Mouse (Mus musculus) C2C12 (cell line): ENCODE results near the gene Scrn3. TPM values are rescaled to one million over a fixed set of nuclear protein-coding genes. Genes with fewer than 3 reads are reported as not detected.

Experiments
- H3K27me3 ChIP-seq: one replicate; pipeline ENCODE4 v1.6.1; 2011; ENCODE audit not compliant: control insufficient read depth, insufficient read depth, insufficient read length
- H3K36me3 ChIP-seq: one replicate; pipeline ENCODE4 v1.6.1; 2011; ENCODE audit not compliant: control insufficient read depth, insufficient read depth
- H3K4me3 ChIP-seq: one replicate; pipeline ENCODE4 v1.5.1; 2011; ENCODE audit warnings: mild to moderate bottlenecking, control low read depth; ENCODE audit not compliant: poor library complexity, insufficient read depth, severe bottlenecking
- H3K79me2 ChIP-seq: one replicate; pipeline ENCODE4 v1.6.1; 2011; ENCODE audit not compliant: control insufficient read depth, insufficient read depth
- H3K79me3 ChIP-seq: one replicate; pipeline ENCODE4 v1.6.1; 2011; ENCODE audit warnings: low read depth, control low read depth
- H3ac ChIP-seq: one replicate; pipeline ENCODE3; 2011; ENCODE audit warnings: low read depth; ENCODE audit not compliant: control insufficient read depth, insufficient read length
- CEBPB ChIP-seq: IDR thresholded peaks from one replicate; pipeline ENCODE4 v1.6.1; 2011; ENCODE audit warnings: low read depth, mild to moderate bottlenecking, control low read depth, moderate library complexity
- CTCF ChIP-seq: IDR thresholded peaks from one replicate; pipeline ENCODE4 v1.5.1; 2011; ENCODE audit not compliant: control insufficient read depth, insufficient read depth, insufficient read length
- FOSL1 ChIP-seq: IDR thresholded peaks from one replicate; pipeline ENCODE4 v1.8.0; 2011; ENCODE audit warnings: mild to moderate bottlenecking, low read length; ENCODE audit not compliant: poor library complexity, insufficient read depth, severe bottlenecking
- MAX ChIP-seq: IDR thresholded peaks from one replicate; pipeline ENCODE4 v1.6.1; 2011; ENCODE audit warnings: mild to moderate bottlenecking, control low read depth
- MYOD1 ChIP-seq: IDR thresholded peaks from one replicate; pipeline ENCODE4 v1.6.1; 2011; ENCODE audit warnings: low read depth; ENCODE audit not compliant: control insufficient read depth, insufficient read length
- MYOG ChIP-seq: IDR thresholded peaks from one replicate; pipeline ENCODE4 v1.6.1; 2011; ENCODE audit not compliant: control insufficient read depth, insufficient read length; ENCODE audit errors: extremely low read depth
- USF1 ChIP-seq: IDR thresholded peaks from one replicate; pipeline ENCODE4 v1.6.1; 2011; ENCODE audit warnings: low read depth, mild to moderate bottlenecking, control low read depth, moderate library complexity
- polyA plus RNA-seq: library from polyadenylated mRNA; unstranded; fragments of >200 nt; fragmentation: generic; extraction: Trizol; gene quantifications from one replicate; pipeline ENCODE4 v1.2.1, GENCODE M21; 2012; ENCODE audit warnings: missing spikeins

The Scrn3 gene
- polyA plus RNA-seq, 1 experiment: 7.0 TPM

DNA sequence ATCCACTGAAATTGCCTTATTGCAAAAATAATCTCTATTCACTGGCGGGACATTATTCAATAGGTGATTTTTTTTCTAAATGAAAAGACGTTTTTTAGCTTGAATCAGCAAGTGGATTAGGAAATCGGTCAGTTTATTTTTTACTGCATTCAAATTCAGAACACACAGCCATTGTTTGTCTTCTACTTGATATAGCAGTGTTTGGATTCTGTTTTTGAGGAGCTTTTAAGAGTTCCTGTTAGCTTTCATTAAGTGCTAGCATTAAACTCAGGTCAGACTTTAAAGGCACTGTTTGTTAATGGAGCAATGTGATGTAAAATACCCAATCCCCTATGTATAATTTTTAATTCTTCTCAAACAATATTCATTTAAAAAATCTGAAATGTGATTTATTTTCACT is 13.6 kb upstream of the Scrn3 start:
- Histone ChIP-seq H3K79me3 (no peaks in the 10 kb centered on the region), H3K27me3 (no peaks in the 10 kb centered on the region), H3K36me3 (peaks cover 10% of the 10 kb centered on the region), H3K79me2 (no peaks in the 10 kb centered on the region), H3K4me3 (no peak overlapping the region), H3ac (no peak overlapping the region)
- no peak for TF ChIP-seq CTCF
- no peak for TF ChIP-seq FOSL1
- no peak for TF ChIP-seq USF1
- no peak for TF ChIP-seq CEBPB
- TF ChIP-seq MAX: no peak
- TF ChIP-seq MYOD1: no peak
- TF ChIP-seq MYOG: no peak

DNA sequence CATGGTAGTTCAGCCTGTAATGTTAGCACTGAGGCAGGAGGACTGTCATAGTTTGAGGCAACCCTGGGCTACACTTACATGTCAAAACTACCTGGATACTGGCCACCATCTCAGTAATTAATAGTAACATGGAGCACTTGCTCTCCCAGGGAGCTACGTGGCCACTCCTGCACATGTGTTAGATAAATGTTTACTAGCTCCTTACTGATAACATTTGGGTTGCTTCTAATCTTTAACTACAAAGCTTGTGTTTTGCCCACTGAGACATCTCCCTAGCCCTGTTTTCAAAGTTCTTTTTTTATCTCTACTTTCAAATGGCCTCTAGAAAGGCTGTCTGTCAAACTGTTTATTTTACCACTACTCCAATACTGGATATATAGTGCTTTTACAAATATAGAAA is 10.4 kb upstream of the Scrn3 start:
- Histone ChIP-seq H3K27me3 (no peaks in the 10 kb centered on the region), H3K36me3 (peaks cover 36% of the 10 kb centered on the region), H3K79me2 (no peaks in the 10 kb centered on the region), H3K79me3 (no peaks in the 10 kb centered on the region), H3ac (no peak overlapping the region), H3K4me3 (no peak overlapping the region)
- TF ChIP-seq MYOG: no peak
- no peak for TF ChIP-seq CEBPB
- TF ChIP-seq MAX: no peak
- TF ChIP-seq CTCF: no peak
- no peak for TF ChIP-seq USF1
- no peak for TF ChIP-seq MYOD1
- no peak for TF ChIP-seq FOSL1

DNA sequence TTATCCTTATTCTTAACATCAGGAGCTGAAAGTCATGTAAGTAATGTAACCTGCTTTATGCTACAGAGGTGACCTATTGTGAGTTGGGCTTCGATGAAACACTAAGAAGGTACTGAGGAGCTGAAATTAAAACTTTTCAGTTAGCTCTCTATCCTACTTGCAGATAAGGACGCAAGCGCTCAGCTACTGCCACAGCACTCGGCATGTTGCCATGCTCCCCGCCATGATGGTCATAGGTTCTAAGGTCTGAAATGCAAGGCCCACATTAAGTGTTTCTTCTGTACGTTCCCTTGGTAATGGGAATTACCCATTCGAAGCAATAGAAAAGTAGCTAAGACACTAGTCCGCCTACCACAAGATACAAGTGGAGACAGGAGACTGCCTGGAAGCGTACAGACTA is 9.7 kb upstream of the Scrn3 start:
- Histone ChIP-seq H3ac (no peak overlapping the region), H3K79me2 (no peaks in the 10 kb centered on the region), H3K36me3 (peaks cover 44% of the 10 kb centered on the region), H3K79me3 (no peaks in the 10 kb centered on the region), H3K4me3 (no peak overlapping the region), H3K27me3 (no peaks in the 10 kb centered on the region)
- TF ChIP-seq USF1: no peak
- no peak for TF ChIP-seq CTCF
- TF ChIP-seq MYOG: no peak
- TF ChIP-seq FOSL1: no peak
- TF ChIP-seq MYOD1: no peak
- TF ChIP-seq CEBPB: no peak
- no peak for TF ChIP-seq MAX

DNA sequence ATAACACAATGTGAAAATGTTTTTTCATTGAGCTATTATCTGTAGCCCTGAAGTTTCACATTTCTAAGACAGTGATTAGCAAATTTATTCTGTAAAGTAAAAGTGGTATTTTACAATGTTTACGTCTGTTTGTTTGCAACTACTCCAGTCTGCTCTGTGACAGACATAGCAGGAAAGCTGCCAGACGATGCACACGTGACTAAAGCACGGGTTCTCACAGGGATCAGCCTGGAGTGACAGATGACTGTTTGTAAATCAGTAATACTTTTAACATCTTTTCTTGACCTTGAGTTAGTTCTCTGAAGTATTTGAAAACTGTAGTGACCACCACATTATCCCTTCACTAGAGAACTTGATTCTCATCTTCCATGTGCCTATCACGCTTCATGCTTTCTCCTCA is 7.9 kb upstream of the Scrn3 start:
- H3K4me3 ChIP-seq: no peak overlapping the region
- TF ChIP-seq FOSL1 (no peak), CEBPB (no peak), MYOG (no peak), CTCF (no peak), MAX (no peak)
- H3K36me3 ChIP-seq: peaks cover 50% of the 10 kb centered on the region
- H3K27me3 ChIP-seq: no peaks in the 10 kb centered on the region
- H3K79me3 ChIP-seq: no peaks in the 10 kb centered on the region
- no peaks in the 10 kb centered on the region for H3K79me2 ChIP-seq
- H3ac ChIP-seq: no peak overlapping the region

DNA sequence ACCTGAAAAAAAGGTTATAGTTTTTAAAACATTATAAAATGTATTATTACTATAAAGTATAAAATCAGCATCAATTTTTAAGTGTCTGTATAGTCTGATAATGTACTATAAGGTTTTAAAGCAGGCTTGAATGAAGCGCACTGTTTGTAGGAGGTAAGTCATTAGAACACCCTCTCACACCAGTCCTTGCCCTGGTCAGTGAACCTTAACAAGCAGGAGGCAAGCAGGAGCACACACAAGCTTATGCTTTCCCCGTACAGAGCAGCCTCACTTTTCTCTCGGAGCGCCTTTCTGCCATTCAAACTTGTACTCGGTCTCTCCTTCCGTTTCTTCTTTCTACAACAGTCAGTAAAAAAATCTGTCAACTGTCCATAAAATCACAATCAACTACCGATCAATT is 6.4 kb upstream of the Scrn3 start:
- Histone ChIP-seq H3K27me3 (no peaks in the 10 kb centered on the region), H3K36me3 (peaks cover 57% of the 10 kb centered on the region), H3K4me3 (no peak overlapping the region), H3K79me3 (no peaks in the 10 kb centered on the region), H3ac (no peak overlapping the region), H3K79me2 (peaks cover 5% of the 10 kb centered on the region)
- no peak for TF ChIP-seq CTCF
- TF ChIP-seq FOSL1: no peak
- no peak for TF ChIP-seq MYOD1
- no peak for TF ChIP-seq MYOG
- TF ChIP-seq MAX: no peak
- TF ChIP-seq USF1: no peak
- no peak for TF ChIP-seq CEBPB

DNA sequence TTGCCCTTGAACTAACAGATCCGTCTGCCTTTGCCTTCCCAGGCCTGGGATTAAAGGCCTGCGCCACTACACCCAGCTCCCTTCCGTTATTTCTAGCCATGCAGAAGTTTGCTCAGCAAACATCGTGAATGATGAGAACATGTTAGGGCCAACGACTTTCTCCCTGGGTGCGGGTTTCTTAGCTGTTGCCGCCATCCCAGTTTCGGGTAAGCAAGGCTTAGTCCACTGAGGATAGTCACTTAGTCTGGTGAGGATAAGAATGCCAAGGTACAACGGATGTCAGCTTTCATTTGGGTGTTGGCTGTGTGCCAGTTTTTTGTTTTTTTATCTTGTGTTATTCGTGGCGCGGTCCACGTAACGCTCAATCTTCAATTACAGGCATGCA is 708 bp downstream of the Scrn3 start:
- peak overlapping the region; percentile 70 for H3ac ChIP-seq
- no peaks in the 10 kb centered on the region for H3K27me3 ChIP-seq
- H3K4me3 ChIP-seq: peak overlapping the region; percentile 75
- TF ChIP-seq CTCF (no peak), MAX (no peak), FOSL1 (no peak), MYOD1 (no peak), MYOG (no peak), USF1 (no peak), CEBPB (no peak)
- peaks cover 33% of the 10 kb centered on the region for H3K79me2 ChIP-seq
- H3K36me3 ChIP-seq: peaks cover 18% of the 10 kb centered on the region
- H3K79me3 ChIP-seq: peaks cover 10% of the 10 kb centered on the region
